Mouse (Mus musculus) kidney, adult 18-20 months (tissue): ENCODE results near the gene Tpbgl.
A peak's percentile ranks its signal among the peaks of the same experiment; 100 is the strongest.

Source experiments
- DNase-seq: peaks from one replicate; pipeline ENCODE4 v3.0.0; 2021

Gene Tpbgl

GRCm38 (mm10) chr7:99626376-99627270 is at the start of gene Tpbgl:
TSS of gene Tpbgl (minus strand) at chr7:99627103.
- DNase-seq, result peak; percentile 76

DNA sequence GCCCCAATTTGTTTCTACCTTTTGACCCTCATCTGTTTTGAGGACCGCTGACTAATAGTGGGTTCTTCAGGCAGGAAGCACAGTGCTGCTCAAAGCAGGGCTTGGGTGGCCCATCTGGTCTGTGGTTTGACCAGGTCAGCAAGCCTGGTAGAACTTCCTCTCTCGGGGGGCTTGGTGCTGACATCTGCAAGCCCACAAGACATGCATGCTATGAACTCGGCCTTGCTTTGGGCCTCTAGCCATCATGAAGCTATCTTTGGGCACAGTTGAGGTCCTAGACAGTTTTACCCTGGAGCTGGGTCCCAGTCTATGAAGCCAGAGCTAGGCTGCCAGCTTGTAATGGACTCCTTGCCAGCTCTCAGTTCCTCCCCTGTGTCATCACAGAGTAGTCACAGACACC is 48.0 kb upstream of the Tpbgl start:
- no peak for DNase-seq

- no peak for DNase-seq
These were observed 47.3 kb upstream of the Tpbgl start for GRCm38 (mm10) chr7:99674209-99674608.

- no peak for DNase-seq
These were observed 46.3 kb upstream of the Tpbgl start for GRCm38 (mm10) chr7:99673188-99673587.

GRCm38 (mm10) chr7:99671544-99672435 is 44.9 kb upstream of the Tpbgl start:
- DNase-seq, result no peak

GRCm38 (mm10) chr7:99670915-99671314 is 44.0 kb upstream of the Tpbgl start:
- no peak for DNase-seq

GRCm38 (mm10) chr7:99668802-99669201 is 41.9 kb upstream of the Tpbgl start:
- peak; percentile 27 for DNase-seq

- no peak for DNase-seq
These were observed 40.2 kb upstream of the Tpbgl start for GRCm38 (mm10) chr7:99667096-99667495.

GRCm38 (mm10) chr7:99665731-99666452 is 39.0 kb upstream of the Tpbgl start:
- DNase-seq, result no peak

GRCm38 (mm10) chr7:99664571-99665485 is 37.9 kb upstream of the Tpbgl start:
- no peak for DNase-seq

DNA sequence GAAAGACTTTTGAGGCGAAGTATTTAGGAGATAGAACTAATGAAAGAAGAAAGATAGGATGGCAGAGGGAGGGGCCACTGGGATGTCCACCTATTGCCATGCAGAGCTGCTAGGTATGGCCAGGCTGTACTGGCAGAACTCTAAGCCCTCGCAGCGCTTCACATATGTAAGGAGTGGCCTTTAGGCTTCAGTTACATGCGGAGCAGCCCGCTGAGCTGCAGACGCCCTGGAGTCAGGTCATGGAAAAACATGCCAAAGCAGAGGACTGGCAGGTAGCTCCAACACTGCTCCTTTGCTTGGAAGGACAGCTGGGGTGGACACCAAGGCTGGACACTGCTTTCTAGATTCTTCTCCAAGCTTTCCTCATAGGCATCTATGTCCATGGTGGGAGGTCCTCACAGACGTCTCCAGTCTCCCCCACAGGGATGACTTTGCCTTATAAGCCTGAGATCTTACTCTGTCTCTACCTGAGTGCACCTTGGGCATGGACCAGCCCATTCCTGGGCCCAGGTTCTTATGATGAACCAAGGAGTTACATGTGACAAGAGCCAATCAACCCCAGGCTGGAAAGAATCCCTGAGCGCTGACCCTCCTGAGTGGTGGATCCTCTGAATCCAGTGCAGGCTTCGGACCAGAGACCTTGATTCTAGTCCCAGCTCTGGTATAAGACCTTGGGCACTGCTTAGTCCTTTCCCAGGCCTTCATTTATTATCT is 36.8 kb upstream of the Tpbgl start:
- no peak for DNase-seq

- DNase-seq, result no peak
These were observed 35.4 kb upstream of the Tpbgl start for GRCm38 (mm10) chr7:99662311-99662710.

GRCm38 (mm10) chr7:99661571-99662230 is 34.8 kb upstream of the Tpbgl start:
- DNase-seq, result no peak

GRCm38 (mm10) chr7:99661071-99661470 is 34.2 kb upstream of the Tpbgl start:
- DNase-seq, result no peak

DNA sequence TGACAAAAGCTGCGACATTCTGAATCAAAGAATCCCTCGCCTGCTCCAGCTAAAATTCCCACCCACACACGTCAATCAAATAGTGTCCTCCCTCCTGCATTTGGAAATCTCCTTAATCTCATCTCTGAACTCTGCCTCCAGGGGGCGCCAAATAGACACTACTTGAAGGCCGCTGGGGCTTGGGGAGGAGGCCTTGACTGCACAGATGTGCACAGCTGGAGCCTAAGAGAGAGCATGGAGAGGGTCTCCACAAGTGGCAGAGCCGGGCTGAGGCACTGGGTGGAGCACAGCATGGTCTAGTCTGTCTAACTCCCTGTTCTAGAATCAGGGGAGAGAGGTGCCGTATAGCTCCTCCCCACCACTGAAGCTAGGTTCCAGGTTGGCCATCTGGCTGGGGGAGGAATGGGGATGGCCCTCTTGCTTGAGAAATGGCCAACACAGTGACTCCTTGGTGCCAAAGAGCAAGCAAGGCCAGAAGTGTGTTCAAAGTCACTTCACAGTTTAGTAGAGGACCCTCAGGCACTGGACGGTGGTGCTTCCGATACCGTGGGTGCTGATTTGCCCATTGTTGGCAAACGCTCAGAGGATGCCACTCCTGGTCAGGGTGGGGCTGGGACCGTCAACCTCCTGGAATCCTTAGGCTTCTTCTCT is 32.6 kb upstream of the Tpbgl start:
- peak; percentile 78 for DNase-seq

- no peak for DNase-seq
These were observed 27.3 kb upstream of the Tpbgl start for GRCm38 (mm10) chr7:99654244-99654643.

- no peak for DNase-seq
These were observed 22.7 kb upstream of the Tpbgl start for GRCm38 (mm10) chr7:99649585-99649984.

DNA sequence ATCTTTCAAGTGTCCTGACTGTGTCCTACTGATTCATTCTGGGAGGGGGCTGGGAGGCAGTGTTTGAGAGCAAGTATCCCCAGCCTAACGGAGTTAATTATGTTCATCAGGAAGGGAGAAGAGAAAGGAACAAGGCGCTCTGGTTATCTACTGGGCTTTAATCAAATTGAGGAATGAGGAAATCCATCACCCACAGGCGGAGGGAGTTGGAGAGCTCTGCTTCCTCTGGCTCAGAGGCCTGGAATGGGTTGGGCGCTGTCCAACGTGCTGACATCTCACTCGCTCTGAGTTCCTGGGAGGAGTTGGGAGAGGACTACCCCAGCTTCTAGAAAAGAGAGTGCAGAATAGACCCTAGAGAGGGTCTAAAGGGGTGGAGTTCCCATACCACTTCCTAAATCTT is 21.7 kb upstream of the Tpbgl start:
- peak; percentile 44 for DNase-seq

- no peak for DNase-seq
These were observed 17.8 kb upstream of the Tpbgl start for GRCm38 (mm10) chr7:99644701-99645100.

DNA sequence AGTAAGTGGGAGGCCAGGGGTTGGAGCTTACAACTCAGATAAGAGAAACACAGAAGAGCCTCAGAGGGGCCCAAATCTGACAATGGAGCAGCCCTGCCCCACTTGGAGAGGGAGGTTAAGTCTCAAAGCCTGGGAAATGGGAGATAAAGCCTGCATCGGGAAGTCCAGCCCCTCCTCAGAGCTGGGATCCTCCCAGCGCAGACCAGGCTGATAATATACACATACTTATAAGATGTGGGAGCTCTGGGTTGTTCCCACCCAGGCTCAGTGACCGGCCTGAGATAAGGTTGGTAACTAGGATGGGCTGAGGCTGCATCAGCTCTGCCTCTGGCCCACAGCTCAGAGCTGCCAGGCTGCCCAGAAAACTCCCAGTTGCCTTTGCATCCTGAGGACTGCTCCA is 15.2 kb upstream of the Tpbgl start:
- DNase-seq, result no peak
